Mouse (Mus musculus) cerebral cortex, adult 2 months (tissue): ENCODE measurements around the gene Rft1.

ENCODE experiments used
- WGBS: fragments of 180-500 bp; shearing (Covaris S2); methylation state at CpG from one replicate; pipeline ENCODE4 v1.1.7; 2018; 5-methylcytosine and 5-hydroxymethylcytosine counted together

Gene Rft1

GRCm38 (mm10) chr14:30630811-30631576 is 23.2 kb upstream of the Rft1 start:
- 65% methylated on average over 5 of the region's 5 CpGs for WGBS

DNA sequence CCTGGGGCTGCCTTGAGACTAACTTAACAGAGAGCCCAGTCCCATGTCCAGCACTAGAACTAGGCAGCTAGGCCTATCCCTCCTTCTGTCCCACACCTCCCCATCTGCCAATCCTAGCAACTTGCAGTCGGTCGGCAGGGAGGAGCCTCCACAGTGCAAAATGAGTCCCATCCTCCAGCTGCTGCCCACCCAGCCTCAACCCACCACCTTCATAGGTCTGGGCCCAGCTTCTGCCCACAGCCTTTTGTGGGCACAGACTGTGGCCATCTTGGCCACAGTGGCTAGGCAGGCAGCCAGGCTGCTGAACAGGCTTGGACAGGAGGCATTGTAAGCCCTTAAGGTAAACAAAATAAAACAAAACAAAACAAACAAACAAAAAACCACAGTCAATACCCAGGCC is 22.3 kb upstream of the Rft1 start:
- 48% methylated on average over 2 of the region's 2 CpGs for WGBS

DNA sequence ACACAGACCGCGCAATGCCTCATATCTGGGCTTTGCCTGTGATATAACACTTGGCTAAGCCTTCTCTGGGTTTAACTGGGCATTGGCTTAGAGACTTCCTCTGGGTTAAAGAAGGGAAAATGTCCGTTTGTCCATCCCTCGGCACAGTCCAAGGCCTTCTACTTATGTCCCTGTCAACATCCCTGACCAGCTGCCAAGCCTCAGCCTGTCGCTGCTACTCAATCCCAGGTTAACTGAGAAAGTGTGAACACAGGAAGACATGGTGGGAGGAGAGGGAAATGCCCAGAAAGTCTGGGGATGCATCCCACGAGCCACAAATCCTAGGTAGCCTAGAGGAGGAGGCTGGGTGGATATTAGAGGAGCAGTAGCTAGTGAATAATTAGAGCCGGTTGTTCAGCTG is 20.5 kb upstream of the Rft1 start:
- WGBS: 66% methylated on average over 7 of the region's 7 CpGs

DNA sequence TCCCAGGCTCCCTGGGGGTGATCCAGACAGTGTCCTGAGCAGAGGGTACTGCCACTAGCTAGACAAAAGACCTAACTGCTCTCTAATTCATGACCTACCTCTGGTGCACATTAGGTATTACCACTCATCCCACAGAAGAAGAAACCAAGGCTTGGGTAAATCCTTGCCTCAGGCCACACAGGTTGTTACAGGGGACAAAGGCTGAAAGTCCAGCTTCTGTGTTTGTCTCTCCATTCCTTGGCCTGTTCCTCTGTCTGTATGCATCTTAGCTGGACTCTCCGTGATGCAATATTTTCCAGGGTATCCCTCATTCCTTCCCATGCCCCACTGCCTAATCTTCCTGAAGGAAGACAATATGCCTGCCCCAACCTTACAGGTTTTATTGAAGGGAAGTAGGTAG is 19.7 kb upstream of the Rft1 start:
- 90% methylated on average over 1 of the region's 1 CpGs for WGBS

DNA sequence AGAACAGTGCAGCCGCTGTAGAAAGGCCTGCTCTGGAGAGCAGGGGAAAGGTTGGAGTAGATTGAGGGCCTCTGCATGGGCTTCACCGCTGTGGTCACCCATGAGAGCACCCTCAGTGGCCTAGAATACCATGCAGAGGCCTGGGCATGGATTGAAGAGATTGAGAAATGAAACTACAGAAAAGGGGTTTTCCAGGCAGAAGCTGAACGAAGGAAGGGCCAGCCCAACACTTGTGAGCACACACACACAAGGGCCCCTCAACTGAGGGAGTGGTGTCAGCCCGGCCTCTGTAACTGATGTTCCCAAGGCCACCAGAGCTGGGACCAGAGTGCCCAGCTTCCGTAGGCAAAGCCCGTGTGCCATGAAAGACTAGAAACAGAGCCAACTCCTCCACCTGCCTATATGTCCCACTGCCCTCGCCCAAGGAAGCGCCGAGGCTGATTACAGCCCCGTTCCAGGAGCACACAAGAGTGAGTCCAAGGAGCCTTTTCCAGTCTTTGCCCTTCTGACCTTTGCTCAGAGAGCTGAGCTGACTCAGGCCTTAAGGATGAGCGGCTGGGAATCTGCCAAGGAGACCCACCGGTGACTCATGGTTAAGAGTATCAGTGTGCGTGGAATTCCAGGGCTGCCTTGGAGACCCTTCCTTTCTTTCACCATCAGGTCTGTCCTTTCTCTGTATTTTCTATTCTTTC is 18.8 kb upstream of the Rft1 start:
- 91% methylated on average over 13 of the region's 13 CpGs for WGBS

DNA sequence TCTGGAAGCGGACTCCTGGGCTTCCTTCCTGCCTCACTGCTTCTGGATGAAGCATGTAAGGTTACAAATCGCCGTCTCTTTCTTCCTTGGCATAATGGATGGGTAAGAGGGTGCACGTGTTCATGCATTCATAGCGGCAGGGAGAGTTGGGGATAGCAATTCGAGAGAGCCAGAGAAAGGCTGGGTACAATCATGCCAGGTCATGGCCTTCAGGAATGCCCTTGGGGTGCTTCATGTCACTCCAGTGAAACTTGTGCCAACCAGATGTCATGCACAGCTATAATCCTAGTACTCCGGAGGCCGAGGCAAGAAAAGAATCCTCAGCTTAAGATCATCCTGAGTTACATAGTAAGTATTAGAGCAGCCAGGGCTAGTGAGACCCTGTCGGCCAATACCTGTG is 17.7 kb upstream of the Rft1 start:
- 92% methylated on average over 9 of the region's 9 CpGs for WGBS

GRCm38 (mm10) chr14:30637087-30637486 is 17.1 kb upstream of the Rft1 start:
- 80% methylated on average over 2 of the region's 2 CpGs for WGBS

DNA sequence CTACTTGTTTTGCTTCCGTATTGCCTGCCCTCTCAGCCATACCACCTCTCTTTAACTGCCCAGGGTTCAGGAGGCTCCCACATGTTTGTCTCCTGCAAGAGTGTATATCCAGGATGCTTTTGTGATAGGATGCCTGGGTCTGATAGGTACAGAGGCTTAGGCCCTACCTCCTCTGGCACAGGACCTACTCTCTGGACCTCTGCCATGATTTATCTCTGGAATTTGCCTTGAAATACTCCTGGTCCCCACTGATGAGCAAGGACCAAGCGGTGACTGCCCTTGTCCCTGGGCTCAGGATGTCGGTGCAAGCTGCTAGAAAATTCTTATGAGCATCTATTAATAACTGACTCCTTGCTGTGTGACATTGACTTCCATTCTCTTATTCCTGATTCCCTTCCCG is 16.2 kb upstream of the Rft1 start:
- 89% methylated on average over 4 of the region's 4 CpGs for WGBS

DNA sequence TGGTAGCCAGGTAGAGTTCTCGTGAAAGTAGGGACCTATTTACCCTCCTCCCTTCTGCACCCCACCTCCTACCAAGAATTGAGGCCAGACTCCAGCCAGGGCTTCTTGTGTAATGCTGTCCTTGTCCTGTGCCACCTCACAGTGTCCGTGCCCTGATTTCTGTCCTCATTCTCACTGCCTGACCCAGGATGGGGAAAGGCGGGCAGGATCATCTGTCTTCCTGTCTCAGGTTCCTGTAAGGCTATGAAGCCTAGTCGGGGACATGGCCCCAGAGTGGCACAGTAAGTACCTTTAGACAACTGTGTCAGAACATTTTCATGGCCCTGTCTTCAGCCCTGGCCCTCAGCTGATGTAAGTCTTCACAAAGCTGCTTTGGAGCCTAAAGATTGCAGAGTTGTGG is 15.5 kb upstream of the Rft1 start:
- WGBS: 88% methylated on average over 4 of the region's 4 CpGs

- 74% methylated on average over 2 of the region's 2 CpGs for WGBS
Measured at GRCm38 (mm10) chr14:30641748-30642147, 12.4 kb upstream of the Rft1 start.

- 95% methylated on average over 2 of the region's 2 CpGs for WGBS
Measured at GRCm38 (mm10) chr14:30644026-30644425, 10.1 kb upstream of the Rft1 start.

- 71% methylated on average over 8 of the region's 8 CpGs for WGBS
Measured at GRCm38 (mm10) chr14:30645066-30645465, 9.1 kb upstream of the Rft1 start.

DNA sequence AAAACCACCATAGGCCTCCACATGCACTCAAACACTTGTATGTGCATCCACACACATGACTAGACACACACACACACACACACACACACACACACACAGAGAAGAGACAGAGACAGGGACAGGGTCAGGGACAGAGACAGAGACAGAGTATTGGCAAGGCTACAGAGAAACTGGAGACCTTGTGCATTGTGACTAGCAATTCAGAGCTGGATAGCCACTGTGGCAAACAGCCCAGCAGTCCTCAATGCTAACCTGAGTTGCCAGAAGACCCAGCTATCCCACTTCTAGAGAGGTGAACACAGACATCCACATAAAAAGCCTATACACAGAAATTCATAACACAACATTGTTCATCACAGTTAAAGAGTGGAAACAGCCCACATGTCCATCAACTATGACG is 7.7 kb upstream of the Rft1 start:
- 61% methylated on average over 1 of the region's 1 CpGs for WGBS

DNA sequence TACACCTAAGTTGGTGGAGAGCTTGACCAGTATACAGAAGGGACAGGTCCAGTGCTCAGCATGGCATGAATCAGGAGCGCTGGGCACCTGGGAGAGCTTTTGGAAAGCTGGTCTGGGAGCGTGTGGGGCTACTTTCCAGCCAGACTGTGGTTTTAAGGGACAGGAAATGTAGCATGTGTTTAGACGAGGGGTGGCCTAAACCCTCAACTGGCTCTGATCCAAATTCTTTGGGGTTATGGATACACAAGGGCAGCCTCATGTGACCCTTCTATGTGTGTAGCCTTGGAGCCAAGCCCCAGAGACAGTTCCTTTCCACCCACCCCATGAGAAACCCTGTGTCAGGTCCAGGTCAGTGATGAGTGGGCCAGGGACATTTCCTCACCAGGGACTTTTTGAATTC is 5.7 kb upstream of the Rft1 start:
- 70% methylated on average over 3 of the region's 3 CpGs for WGBS

GRCm38 (mm10) chr14:30649745-30650144 is 4.4 kb upstream of the Rft1 start:
- 73% methylated on average over 8 of the region's 8 CpGs for WGBS

GRCm38 (mm10) chr14:30650969-30651368 is 3.2 kb upstream of the Rft1 start:
- WGBS: 26% methylated on average over 4 of the region's 4 CpGs

GRCm38 (mm10) chr14:30654691-30655228 is 600 bp downstream of the Rft1 start:
- WGBS: 30% methylated on average over 4 of the region's 4 CpGs

DNA sequence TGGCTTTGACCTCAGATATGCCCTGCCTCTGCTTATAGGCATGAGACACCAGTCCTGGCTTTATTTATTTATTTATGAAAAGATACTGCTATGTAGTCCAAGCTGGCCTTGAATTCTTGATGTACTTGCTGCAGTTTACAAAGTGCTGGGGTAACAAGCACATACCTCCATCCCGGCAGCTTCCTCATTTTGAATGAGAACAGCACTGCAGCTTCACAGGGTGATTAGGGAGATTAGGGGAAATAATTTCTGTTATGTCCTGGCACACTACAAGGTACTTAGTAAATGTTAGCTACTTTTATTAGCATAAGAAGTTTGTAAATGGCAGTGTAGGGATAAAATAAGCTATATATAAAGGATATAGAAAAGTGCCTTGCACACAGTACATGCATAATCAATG is 1.4 kb downstream of the Rft1 start:
- WGBS: 87% methylated on average over 1 of the region's 1 CpGs

GRCm38 (mm10) chr14:30666061-30666460 is 11.9 kb downstream of the Rft1 start:
- WGBS: 64% methylated on average over 3 of the region's 3 CpGs

DNA sequence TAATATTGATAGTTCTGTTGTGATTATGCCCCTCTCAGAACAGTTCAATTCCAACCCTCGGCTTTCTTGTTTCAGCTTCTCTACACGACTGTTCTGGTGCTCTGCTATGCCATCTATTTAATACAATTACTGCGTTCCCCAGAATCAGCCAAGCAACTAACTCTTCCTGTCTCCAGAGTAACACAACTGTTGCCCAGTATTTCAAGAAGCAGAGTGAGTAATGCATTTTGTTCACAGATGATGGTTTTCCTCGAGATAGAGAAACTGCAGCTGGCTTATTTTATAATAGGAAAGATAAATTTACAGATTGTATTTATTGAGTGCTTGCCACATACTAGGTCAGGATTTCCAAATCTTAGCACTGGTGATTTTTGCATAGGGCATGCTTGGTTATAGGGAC is 12.4 kb downstream of the Rft1 start:
- WGBS: 63% methylated on average over 4 of the region's 4 CpGs

DNA sequence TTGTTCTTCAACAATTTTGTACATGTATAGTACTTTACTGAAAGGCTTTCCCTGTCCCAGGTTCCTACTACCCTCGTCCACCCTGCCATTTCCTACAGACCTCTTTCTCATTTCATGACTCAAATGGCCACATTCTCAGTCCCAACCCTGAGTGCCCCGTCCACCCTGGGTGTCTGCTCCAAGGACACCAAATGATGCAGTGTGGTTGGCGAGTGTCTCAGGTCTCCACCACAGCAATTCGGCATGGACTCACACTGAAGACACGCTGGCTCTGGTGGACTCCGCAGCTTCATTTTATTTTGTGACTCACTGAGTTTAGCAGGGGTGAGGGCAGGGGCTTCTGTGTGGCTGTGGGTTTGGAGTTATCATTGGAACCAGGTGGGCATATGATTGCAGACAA is 16.0 kb downstream of the Rft1 start:
- WGBS: 92% methylated on average over 6 of the region's 6 CpGs

- 50% methylated on average over 15 of the region's 15 CpGs for WGBS
Measured at GRCm38 (mm10) chr14:30671095-30671985, 17.2 kb downstream of the Rft1 start.
